Comparison of ENCODE assay signal across 16 mouse cellular contexts in the genomic region with DNA sequence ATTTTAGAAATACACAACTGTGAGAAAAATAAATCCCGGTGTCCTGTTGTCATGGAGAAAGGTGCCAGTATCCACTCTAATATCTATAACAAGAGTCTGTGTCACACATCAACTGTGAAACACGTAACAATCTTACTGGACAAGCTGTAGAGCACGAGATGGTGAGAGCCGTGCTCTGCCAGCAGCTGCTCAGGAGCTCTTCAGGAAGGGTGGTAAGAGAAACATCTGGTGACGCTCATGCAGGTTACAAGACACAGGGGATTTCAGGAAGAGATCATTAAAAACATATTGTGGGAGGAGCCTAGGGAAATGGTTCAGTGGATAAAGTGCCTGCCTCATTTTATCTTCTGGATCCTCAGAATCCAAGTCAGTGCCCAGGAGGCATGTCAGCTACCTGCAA.
"Had no signal": no experiment of that assay in that cellular context is flagged by ENCODE, and none has a peak within 500 bp of the region (broad histone marks: within the 10 kb centered on the region; RNA-seq: fewer than 3 reads in every experiment).

No protein-coding gene starts in this region.

- H3K27me3 ChIP-seq: neural tube, embryonic 13.5 days; neural tube, embryonic 15.5 days; stomach, embryonic 15.5 days had no signal

- H3K9me3 ChIP-seq: neural tube, embryonic 13.5 days; neural tube, embryonic 15.5 days; stomach, embryonic 15.5 days had no signal

- H3K4me1 ChIP-seq: neural tube, embryonic 13.5 days; neural tube, embryonic 15.5 days; stomach, embryonic 15.5 days had no signal

- H3K4me3 ChIP-seq: neural tube, embryonic 13.5 days; neural tube, embryonic 15.5 days; stomach, embryonic 15.5 days had no signal

- DNase-seq: retina, postnatal 1 day; right cerebral cortex, adult 18-20 months; right cerebral cortex, postnatal 14 days; right cerebral cortex, postnatal 25 days; right cerebral cortex, postnatal 4 days; spleen, adult 18-20 months; thymus, adult 18-20 months; thymus, adult 2 months; thymus, postnatal 14 days; thymus, postnatal 25 days; thymus, postnatal 36 days; thymus, postnatal 4 days had no signal

- H3K4me2 ChIP-seq: neural tube, embryonic 13.5 days; neural tube, embryonic 15.5 days; stomach, embryonic 15.5 days had no signal

- H3K27ac ChIP-seq: neural tube, embryonic 13.5 days; neural tube, embryonic 15.5 days; stomach, embryonic 15.5 days; stomach, postnatal 0 days had no signal

- H3K9ac ChIP-seq: neural tube, embryonic 13.5 days; neural tube, embryonic 15.5 days; stomach, embryonic 15.5 days had no signal

- H3K36me3 ChIP-seq: neural tube, embryonic 13.5 days; neural tube, embryonic 15.5 days; stomach, embryonic 15.5 days had no signal
